Mouse (Mus musculus) lung, postnatal 0 days (tissue): ENCODE measurements at regions not wholly inside any gene's neighbourhood (a gene's known extent, or its start where the extent isn't known, plus 50 kb on each side); places are given as distances from the start of the nearest gene placed in this dataset.

Source experiments
- ATAC-seq: fragments of 200-750 bp; cut with Nextera tagmentation; 2 replicates; pipeline ENCODE4 v1.8.0; 2017; ENCODE audit warnings: moderate library complexity
- DNase-seq: peaks from one replicate; pipeline ENCODE4 v3.0.0-alpha.2; 2016; ENCODE audit warnings: low spot score
- H3K27ac ChIP-seq: fragments of 300-500 bp; sonication (generic); 2 replicates; pipeline ENCODE4 v1.5.1; 2014; ENCODE audit warnings: antibody characterized with exemption, mild to moderate bottlenecking, low read length, mixed read lengths
- H3K27me3 ChIP-seq: fragments of 300-500 bp; sonication (generic); replicated peaks from 2 replicates; pipeline ENCODE4 v1.6.1; 2014; ENCODE audit warnings: low read length, mixed read lengths; ENCODE audit not compliant: insufficient read depth
- H3K36me3 ChIP-seq: fragments of 300-500 bp; sonication (generic); 2 replicates; pipeline ENCODE4 v1.6.1; 2014; ENCODE audit warnings: low read length, mixed read lengths; ENCODE audit not compliant: insufficient read depth
- H3K4me1 ChIP-seq: fragments of 300-500 bp; sonication (generic); 2 replicates; pipeline ENCODE4 v1.6.1; 2014; ENCODE audit warnings: antibody characterized with exemption, low read depth, low read length, mixed read lengths; ENCODE audit not compliant: insufficient read depth
- H3K4me2 ChIP-seq: fragments of 300-500 bp; sonication (generic); replicated peaks from 2 replicates; pipeline ENCODE4 v1.6.1; 2014; ENCODE audit warnings: low read depth, mild to moderate bottlenecking, low read length, moderate library complexity, mixed read lengths
- H3K4me3 ChIP-seq: fragments of 300-500 bp; sonication (generic); 2 replicates; pipeline ENCODE4 v1.5.1; 2014; ENCODE audit warnings: low read depth, low read length
- H3K9ac ChIP-seq: fragments of 300-500 bp; sonication (generic); replicated peaks from 2 replicates; pipeline ENCODE4 v1.6.1; 2014; ENCODE audit warnings: low read depth, mild to moderate bottlenecking
- H3K9me3 ChIP-seq: fragments of 300-500 bp; sonication (generic); 2 replicates; pipeline ENCODE4 v1.6.1; 2016; ENCODE audit warnings: low read length, mixed read lengths
- CTCF ChIP-seq: IDR thresholded peaks from 2 replicates; pipeline ENCODE4 v1.5.1; 2016; ENCODE audit warnings: antibody characterized with exemption, mild to moderate bottlenecking
- EP300 ChIP-seq: IDR thresholded peaks from 2 replicates; pipeline ENCODE4 v1.6.1; 2016; ENCODE audit warnings: antibody characterized with exemption, mild to moderate bottlenecking, control low read depth
- WGBS: fragments of 180-500 bp; shearing (Covaris S2); extraction: QIAGEN DNeasy Blood & Tissue Kit; methylation state at CpG from one replicate; pipeline ENCODE4 v1.1.7; 2014; 5-methylcytosine and 5-hydroxymethylcytosine counted together

GRCm38 (mm10) chr15:62177768-62178410 is 1255.1 kb upstream of the A1bg start:
- TF ChIP-seq CTCF (no peak), EP300 (no peak)
- H3K27ac ChIP-seq: no peak overlapping the region
- no peak overlapping the region for H3K4me3 ChIP-seq
- 86% methylated on average over 9 of the region's 9 CpGs for WGBS
- peaks cover 3% of the 10 kb centered on the region; the same call in 1 of the 2 replicates for H3K4me1 ChIP-seq
- H3K9ac ChIP-seq: no peak overlapping the region
- H3K4me2 ChIP-seq: no peak overlapping the region
- DNase-seq: no peak
- H3K9me3 ChIP-seq: no peaks in the 10 kb centered on the region
- no peaks in the 10 kb centered on the region for H3K27me3 ChIP-seq
- no peak for ATAC-seq
- no peaks in the 10 kb centered on the region for H3K36me3 ChIP-seq

GRCm38 (mm10) chr15:62176076-62176475 is 1253.3 kb upstream of the A1bg start:
- ATAC-seq (no peak), DNase-seq (no peak)
- 90% methylated on average over 2 of the region's 2 CpGs for WGBS
- H3K36me3 ChIP-seq: no peaks in the 10 kb centered on the region
- H3K4me1 ChIP-seq: peaks cover 3% of the 10 kb centered on the region; the same call in 1 of the 2 replicates
- H3K9me3 ChIP-seq: no peaks in the 10 kb centered on the region
- H3K4me2 ChIP-seq: no peak overlapping the region
- no peak overlapping the region for H3K9ac ChIP-seq
- no peak overlapping the region for H3K4me3 ChIP-seq
- H3K27ac ChIP-seq: no peak overlapping the region
- H3K27me3 ChIP-seq: no peaks in the 10 kb centered on the region
- TF ChIP-seq EP300 (no peak), CTCF (no peak)

- 70% methylated on average over 10 of the region's 10 CpGs for WGBS
- ATAC-seq: peak; percentile 74
- H3K4me2 ChIP-seq: no peak overlapping the region
- H3K4me1 ChIP-seq: peaks cover 3% of the 10 kb centered on the region; the same call in 1 of the 2 replicates
- DNase-seq: peak; percentile 23
- no peaks in the 10 kb centered on the region for H3K9me3 ChIP-seq
- no peaks in the 10 kb centered on the region for H3K36me3 ChIP-seq
- H3K9ac ChIP-seq: no peak overlapping the region
- no peak overlapping the region for H3K27ac ChIP-seq
- TF ChIP-seq EP300 (no peak), CTCF (no peak)
- H3K4me3 ChIP-seq: no peak overlapping the region
- H3K27me3 ChIP-seq: no peaks in the 10 kb centered on the region
These were observed 1251.1 kb upstream of the A1bg start for GRCm38 (mm10) chr15:62173633-62174543.

- ATAC-seq (no peak), DNase-seq (no peak)
- Histone ChIP-seq H3K27me3 (no peaks in the 10 kb centered on the region), H3K9me3 (no peaks in the 10 kb centered on the region), H3K36me3 (no peaks in the 10 kb centered on the region), H3K27ac (no peak overlapping the region), H3K4me2 (no peak overlapping the region), H3K4me3 (no peak overlapping the region), H3K9ac (no peak overlapping the region), H3K4me1 (no peaks in the 10 kb centered on the region)
- TF ChIP-seq EP300: no peak
- no peak for TF ChIP-seq CTCF
- WGBS: 74% methylated on average over 7 of the region's 7 CpGs
These were observed 1248.8 kb upstream of the A1bg start for GRCm38 (mm10) chr15:62171632-62172031.

GRCm38 (mm10) chr15:62171167-62171566 is 1248.4 kb upstream of the A1bg start:
- no peak overlapping the region for H3K4me3 ChIP-seq
- H3K9ac ChIP-seq: no peak overlapping the region
- no peak overlapping the region for H3K4me2 ChIP-seq
- DNase-seq (no peak), ATAC-seq (no peak)
- TF ChIP-seq EP300 (no peak), CTCF (no peak)
- no peaks in the 10 kb centered on the region for H3K36me3 ChIP-seq
- H3K9me3 ChIP-seq: no peaks in the 10 kb centered on the region
- no peak overlapping the region for H3K27ac ChIP-seq
- H3K27me3 ChIP-seq: no peaks in the 10 kb centered on the region
- WGBS: 45% methylated on average over 2 of the region's 2 CpGs
- H3K4me1 ChIP-seq: no peaks in the 10 kb centered on the region

- Histone ChIP-seq H3K4me3 (no peak overlapping the region), H3K4me1 (no peaks in the 10 kb centered on the region), H3K9ac (no peak overlapping the region), H3K9me3 (no peaks in the 10 kb centered on the region), H3K27me3 (no peaks in the 10 kb centered on the region), H3K4me2 (no peak overlapping the region), H3K36me3 (no peaks in the 10 kb centered on the region), H3K27ac (no peak overlapping the region)
- no peak for ATAC-seq
- no peak for TF ChIP-seq EP300
- 89% methylated on average over 4 of the region's 4 CpGs for WGBS
- no peak for DNase-seq
These were observed 1247.5 kb upstream of the A1bg start for GRCm38 (mm10) chr15:62170337-62170736.
